Mouse (Mus musculus) cerebellum, postnatal 25 days (tissue): ENCODE data around the gene Exosc10.

Source experiments
- DNase-seq, 2 experiments: peaks; one replicate each; pipeline ENCODE4 v3.0.0; 2021; ENCODE audit warnings: mixed read lengths in 2 of 2

The Exosc10 gene

DNA sequence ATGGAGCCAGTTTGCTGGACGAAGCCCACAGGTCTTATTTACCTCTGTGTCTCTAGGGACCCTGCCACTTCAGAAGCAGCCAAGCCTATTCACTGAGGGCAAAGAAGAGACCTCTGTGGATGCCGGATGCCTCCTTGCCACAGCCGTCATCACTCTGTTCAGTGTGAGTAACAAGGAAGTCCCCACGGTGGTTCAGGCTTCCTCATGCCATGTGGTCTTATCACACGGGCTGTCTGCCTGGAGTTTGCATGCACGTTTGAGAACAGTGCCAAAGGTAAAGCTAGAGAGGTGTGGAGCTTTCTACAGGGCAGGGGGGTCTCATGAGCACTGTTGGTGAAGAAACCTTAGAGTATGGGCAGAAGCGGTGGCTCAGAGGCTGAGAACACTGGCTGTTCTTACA is 15.0 kb downstream of the Exosc10 start:
- DNase-seq, result no peak

DNA sequence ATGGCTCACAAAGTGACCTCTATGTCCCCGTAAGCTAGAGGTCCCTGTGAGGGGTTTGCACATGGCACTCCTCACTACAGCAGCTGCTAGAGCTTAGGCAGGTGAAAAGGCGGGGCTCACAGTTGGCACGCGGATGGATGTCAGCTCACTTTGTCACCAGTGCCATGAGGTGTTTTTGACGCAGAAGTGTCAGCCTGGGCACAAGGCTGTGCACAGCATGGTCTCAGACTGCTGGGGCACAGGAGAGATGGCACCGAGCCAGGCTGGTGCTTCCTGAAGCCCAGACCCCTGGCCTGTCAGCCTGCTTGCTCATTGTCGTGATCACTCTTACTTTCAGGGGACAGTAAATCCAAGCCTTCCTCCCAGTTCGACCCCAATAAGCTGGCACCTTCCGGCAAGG is 22.5 kb downstream of the Exosc10 start:
- DNase-seq, result peak; percentile 40 to 56

DNA sequence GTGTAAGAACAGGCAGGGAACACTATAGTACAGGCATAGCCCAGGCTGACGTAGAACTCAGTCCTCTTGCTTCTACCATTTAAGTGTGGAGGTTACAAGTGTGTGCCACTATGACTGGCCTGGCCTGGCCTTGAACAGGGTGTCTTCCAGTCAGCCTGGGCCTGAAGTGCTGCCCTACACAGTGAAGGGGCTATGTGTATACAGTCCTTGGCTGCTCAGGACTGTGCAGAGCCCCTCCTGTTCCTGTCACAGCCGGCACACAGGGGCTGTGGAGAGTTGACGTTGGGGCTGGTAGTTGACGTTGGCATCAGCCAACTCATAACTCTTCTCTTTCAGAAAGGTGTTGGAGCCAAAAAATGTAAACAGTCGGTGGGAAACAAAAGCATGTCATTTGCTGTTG is 23.2 kb downstream of the Exosc10 start:
- no peak for DNase-seq

DNA sequence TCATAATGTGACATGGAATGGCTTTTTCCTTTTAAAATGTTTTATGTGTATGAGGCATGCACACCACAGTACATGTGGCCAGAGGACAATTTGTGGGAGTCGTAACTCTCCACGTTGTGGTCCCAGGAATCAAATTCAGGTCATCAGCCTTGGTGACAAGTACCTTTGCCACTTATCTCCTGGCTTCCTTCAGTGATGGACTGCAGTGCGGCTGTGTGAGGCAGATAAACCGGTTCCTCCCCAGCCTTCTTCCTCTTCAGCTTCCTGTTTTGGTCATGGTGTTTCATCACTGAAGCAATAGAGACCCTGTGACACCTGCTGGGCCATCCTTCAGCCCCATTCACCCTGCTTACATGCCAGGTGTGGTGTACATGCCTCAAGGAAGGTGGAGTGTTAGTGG is 25.0 kb downstream of the Exosc10 start:
- DNase-seq, result no peak

DNA sequence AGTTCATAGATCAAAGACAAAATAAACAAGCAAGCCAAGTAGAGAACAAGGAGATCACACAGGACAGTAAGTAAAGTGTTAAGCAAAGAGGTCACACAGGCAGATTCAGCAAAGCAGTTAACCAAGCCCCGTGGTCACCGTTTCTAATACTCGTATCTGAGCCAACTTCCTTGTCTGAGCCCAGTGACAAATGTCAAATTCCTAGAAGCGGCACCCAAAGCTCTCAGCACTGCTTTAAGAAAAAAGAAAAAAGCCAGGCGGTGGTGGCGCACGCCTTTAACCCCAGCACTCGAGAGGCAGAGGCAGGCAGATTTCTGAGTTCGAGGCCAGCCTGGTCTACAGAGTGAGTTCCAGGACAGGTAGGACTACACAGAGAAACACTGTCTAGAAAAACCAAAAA is 28.4 kb downstream of the Exosc10 start:
- DNase-seq, result no peak

DNA sequence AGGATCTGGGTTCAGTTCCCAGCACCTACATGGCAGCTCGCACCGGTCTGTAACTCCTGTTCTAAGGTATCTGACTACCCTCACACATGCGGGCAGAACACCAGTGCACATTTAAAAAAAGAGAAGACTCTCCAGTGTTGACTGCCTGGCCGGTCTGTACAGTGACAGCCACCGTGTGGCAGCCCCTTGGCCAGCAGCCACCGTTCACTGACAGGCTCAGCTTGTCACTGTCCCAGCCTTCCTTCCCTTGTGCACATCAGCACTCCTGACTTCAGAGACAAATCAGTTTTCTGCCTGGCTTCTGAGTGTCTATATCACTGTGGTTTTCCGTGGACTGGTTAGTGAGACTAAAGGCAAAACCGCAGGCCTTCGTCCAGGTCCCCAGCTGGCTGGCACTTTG is 30.6 kb downstream of the Exosc10 start:
- DNase-seq, result peak in 1 of 2 experiments; percentile 53

DNA sequence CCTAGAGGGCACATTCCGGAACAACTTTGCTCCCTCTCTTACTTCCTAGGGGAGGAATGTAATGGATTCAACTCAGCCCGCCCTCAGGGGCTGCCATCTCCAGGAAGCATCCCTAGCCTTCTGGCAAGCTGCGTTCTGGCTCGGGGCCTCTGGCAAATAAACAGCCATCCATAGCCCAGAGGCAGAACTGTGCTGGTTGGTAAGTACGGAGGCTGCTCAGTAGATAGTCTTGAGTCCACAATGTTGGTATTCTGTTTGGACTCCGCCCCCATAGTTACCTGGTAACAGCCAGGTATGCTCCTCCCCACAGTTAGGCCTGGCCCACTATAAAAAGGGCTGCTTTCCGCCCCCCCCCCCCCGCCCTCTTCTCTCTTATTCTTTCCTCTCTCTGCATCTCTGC is 31.3 kb downstream of the Exosc10 start:
- no peak for DNase-seq

DNA sequence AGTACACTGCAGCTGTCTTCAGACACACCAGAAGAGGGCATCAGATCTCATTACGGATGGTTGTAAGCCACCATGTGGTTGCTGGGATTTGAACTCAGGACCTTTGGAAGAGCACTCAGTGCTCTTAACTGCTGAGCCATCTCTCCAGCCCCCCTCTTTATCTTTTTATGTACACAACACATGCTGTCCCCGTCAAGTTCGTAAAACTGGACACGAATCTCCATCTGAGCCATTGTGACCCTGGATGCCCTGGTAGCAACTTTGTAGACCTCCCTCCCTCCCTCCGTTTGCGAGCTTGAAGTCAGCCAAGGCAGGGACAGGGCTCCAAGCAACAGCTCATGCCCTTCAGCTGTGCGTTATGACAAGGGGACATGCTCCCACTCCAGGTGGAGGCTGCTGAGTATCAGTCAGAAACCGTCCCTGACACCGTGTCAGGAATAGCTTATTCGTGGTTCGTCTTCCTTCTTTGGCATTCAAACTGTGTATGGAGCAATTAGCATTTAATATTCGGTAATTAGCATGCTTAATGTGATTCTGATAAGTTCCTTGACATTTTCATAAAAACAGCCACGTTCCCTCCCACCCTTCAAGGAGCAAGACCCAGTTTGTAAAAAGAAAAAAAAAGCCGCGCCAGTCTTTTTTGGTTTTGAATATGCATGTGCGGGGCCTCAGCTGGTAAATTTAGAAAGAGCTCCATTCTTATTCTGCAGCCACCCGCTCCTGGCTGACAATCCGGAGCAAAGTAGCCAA is 32.4 kb downstream of the Exosc10 start:
- DNase-seq, result peak; percentile 32 to 38

DNA sequence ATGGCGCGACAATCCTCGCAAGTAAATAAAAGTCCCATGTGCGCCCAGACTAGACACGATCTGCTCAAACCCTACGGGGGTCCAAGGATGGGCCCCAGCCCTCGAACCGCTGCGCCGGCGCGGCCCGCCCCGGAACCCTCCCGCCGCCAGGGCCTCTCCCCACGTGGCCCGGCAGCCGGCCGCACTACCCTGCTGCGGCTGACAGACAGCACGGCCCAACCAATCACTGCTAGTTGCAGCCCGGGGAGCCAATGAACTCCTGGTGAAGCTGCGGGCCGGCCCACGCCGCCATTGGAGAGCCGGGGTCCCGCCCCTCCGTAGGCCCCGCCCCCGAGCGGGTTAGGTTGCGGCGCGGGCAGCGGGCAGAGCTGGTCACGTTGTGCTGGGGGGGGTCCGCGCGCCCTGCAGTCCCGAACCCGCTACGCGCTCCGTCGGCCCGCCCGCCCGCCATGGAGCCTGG is 33.0 kb downstream of the Exosc10 start, which contains the start of gene Srm:
TSS of gene Srm (plus strand) at position 333 of the 460 bp plus-strand sequence.
- peak; percentile 97 to 99 for DNase-seq

DNA sequence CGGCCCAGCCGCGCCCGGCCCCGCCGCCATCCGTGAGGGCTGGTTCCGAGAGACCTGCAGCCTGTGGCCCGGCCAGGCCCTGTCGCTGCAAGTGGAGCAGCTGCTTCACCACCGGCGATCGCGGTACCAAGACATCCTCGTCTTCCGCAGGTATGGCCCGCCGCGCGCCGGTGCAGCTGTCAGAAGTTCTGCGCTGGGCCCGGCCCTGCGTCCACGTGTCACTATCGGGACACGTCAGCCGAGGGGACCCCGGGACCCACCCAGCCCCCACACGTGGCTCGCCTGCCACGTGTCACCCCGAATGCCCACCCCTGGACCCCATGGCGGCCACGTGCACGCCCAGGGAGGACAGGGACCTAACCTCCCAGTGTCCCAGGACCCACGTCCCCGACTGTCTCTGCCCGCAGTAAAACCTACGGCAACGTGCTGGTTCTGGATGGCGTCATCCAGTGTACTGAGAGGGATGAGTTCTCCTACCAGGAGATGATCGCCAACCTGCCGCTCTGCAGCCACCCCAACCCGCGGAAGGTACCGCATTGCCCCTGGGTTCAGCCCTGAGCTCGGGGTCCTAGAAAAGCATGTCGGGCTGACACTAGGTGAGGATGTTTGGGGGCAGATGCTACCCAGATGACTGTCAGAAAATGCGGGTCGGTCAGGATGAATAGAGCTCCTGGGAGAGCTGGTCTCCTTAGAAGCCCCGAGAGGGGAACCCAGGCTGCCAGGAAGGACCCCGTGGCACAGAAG is 33.6 kb downstream of the Exosc10 start:
- DNase-seq, result no peak

DNA sequence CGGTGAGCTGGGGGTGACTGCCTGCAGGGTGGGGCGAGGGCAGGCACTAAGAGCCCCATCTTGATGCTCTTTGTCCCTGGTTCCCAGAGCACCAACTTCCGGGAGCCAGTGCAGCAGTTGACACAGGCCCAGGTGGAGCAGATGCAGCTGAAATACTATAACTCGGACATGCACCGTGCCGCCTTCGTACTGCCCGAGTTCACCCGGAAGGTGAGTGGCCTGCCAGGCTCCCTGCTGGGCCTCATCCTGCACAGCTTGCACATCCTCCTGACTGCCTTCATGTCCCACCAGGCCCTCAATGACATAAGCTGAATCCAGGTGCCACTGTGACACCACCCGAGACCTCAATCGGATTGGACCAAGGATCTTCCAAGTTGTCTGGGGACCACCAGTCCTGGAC is 35.8 kb downstream of the Exosc10 start:
- DNase-seq, result peak; percentile 52 to 65

DNA sequence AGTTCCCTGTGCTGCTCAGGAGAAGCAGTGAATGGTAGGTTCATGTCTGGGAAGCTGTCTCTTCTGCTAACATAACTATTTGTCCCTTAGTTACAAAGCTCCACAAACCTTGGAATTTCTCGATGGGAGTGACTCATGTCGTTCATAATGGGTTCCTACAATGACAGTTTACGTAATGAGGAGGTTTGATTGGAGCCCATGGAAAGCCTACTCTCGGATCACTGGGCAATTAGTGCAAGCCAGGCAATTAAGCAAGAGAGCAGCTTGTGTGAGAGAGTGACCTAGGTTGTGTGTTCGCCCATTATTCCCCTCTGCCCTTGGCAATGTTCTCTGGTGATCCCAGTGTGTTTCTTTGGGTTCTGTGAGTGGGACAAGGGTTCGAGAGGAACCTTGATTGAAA is 37.7 kb downstream of the Exosc10 start:
- no peak for DNase-seq

DNA sequence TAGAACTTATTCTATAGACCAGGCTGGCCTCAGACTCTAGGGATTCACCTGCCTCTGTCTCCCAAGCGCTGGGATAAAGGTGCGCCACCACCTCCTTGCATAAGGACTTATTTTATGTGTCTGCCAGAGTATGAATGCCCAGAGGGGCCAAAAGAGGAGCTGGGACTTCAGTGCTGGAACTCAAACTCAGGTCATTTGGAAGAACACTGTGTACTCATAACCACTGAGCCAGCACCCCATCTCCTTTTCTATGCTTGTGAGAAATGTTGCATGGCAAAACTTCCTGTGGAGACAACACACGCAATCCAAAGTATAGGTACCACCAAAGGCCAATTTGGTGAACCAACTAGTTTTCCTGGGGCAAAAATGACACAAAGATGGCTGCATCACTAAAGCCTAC is 38.5 kb downstream of the Exosc10 start:
- DNase-seq, result no peak

DNA sequence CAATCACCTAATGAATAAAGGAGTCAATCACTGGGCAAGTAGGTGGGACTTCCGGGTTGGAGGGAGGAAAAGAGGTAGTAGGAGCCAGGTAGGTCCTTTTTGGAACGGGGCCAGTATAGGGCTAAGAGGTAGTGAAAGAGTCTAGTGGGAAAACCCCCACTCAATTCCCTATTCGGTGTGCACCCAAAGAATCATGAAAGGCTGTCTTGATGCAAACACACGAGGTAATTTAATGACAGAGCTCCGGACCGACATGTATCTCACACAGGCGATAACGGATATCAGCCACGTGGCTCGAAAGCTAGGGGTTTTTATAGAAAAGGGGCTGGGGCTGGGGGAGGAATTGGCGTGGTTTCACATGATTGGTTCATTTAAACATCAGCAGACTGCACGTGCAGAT is 40.6 kb downstream of the Exosc10 start:
- no peak for DNase-seq

DNA sequence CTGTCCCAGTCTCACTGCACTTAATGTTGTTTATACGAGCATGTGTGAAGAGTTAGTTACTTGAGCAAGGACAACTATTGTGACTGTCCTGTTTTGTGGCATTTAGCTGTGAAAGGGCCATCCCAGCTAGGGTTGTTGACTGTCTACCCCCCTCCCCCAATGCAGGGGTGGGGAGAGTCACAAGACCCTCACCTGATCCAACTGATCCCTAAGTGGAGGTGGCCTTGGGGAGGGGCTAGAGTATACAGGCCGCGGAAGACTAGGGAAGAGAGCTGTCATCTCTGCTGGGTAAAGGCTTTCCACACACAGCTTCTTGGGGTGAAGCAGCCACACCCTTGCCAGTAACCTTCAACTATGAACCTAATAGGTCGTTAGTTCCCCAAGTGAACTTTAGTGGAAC is 42.1 kb downstream of the Exosc10 start:
- DNase-seq, result no peak

DNA sequence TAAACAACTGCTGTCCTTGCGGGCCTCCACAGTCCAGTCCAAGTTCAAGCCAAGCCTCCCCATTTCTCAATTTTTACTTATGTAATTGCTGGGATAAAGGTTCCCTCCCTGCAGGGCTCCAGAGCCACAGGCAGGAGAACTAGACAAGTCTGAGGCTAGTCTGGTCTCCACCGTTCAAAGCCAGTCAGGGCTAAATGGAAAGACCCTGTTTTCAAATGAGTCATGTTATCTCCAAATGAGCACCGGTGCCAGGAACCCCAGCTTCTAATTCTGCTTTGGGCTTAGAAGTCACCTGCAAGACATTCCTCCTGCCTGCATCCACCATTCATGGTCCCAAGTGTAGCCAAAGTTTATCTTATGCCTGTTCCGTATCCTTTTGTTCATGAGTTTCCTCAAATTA is 43.6 kb downstream of the Exosc10 start:
- DNase-seq, result no peak

DNA sequence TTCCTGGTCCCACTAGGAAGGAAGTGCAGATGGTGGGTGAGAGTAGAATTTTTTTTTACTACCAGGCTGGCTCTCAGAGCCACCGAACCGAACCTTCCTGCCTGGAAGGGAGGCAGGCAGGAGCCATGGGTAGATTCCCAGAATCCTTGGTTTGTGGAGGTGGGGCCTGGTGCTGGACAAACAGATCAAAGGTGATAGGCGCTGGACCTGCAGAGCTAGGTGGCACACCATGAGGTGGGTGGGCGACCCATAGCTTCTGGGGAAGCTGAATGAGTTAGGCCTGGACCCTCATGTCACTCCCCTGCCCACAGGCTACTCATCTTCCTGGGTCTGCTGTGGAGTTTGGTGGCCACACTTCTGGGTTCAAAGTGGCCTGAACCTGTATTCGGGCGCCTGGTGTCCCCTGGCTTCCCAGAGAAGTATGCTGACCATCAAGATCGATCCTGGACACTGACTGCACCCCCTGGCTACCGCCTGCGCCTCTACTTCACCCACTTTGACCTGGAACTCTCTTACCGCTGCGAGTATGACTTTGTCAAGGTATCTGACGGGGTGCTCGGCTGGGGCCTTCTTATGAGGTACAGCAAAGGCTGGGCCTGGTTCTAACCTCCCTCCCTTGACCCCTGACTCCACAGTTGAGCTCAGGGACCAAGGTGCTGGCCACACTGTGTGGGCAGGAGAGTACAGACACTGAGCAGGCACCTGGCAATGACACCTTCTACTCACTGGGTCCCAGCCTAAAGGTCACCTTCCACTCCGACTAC is 44.3 kb downstream of the Exosc10 start, which contains the start of gene Masp2:
TSS of gene Masp2 (plus strand) at position 198 of the 764 bp plus-strand sequence.
- no peak for DNase-seq

DNA sequence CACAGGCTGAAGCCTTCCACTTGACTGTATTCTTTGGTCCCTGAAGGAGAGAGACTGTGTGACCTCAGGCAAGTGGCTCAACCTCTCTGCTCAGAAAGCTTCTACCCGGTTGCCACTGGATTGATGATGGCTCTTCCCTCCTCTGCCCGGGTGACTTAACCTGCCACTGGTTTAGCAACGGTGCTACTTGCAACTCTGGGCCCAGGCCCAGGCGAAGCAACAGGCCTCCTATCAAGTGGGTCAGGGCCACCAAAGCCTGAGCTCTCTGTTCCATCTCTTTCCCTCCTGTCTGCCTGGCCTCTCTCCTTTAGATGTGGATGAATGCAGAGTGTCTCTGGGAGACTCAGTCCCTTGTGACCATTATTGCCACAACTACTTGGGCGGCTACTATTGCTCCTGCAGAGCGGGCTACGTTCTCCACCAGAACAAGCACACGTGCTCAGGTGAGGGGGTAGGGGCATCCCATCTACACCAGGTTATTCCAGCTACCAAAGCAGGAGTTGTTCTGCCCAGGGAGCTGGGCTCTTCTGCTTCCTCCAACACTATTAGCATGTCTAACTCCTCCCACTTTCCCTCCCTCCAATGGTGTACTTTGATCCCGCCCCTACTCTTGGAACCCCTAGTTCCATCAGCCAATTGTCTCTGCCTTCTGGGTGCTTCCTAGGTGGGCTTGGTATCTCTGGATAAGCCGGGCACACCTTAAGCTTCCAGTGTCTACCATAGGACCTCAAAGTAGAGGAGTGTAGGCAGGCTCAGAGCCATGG is 45.3 kb downstream of the Exosc10 start:
- no peak for DNase-seq

DNA sequence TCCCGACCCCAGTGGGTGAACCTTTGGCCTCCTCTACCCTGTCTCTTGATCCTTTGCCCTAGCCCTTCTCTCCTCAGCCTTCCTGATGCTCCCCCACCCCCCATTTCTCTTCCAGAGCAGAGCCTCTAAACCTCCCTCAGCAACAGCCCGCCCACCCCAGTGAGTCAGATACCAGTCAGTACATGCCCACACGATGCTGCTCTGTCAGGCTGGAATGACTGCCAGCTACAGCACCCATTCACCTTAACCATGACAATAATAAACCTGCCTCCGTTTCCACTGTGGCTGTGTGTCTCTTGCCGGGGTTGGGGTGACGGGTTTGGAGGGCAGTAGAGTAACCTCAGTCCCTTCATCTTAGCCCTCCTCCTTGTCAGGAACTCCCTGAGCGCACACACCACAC is 45.9 kb downstream of the Exosc10 start:
- DNase-seq, result no peak

DNA sequence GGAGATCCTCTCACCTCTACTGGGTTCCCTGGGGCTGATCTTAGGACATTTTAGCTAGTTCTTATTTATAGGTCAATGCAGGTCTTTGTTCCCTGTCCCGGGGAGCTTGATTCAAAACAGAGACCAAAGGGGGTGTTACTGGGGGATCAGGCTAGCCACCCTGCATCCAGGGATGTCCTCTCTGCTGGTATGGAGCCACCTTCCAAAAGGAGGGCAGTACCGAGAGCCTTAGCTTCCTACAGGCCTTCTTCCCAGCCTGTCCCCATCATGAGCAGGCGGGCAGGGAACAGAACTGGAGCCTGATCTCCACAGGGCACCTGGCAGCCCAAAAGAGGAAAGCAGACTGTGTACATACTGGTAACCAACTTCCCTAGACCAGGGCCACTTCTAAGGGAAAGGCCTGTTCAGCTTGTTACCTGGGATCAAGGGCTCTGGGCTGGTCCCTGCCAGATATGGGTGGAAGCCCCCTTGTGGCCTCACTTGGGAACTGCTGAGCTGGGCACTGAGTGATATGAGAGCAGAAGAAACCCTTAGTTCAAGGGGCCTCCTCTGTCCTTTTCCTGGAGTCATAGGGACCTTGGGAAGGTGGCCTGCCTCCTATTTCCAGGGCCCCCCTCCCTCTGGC is 46.4 kb downstream of the Exosc10 start:
- DNase-seq, result peak; percentile 71 to 84

DNA sequence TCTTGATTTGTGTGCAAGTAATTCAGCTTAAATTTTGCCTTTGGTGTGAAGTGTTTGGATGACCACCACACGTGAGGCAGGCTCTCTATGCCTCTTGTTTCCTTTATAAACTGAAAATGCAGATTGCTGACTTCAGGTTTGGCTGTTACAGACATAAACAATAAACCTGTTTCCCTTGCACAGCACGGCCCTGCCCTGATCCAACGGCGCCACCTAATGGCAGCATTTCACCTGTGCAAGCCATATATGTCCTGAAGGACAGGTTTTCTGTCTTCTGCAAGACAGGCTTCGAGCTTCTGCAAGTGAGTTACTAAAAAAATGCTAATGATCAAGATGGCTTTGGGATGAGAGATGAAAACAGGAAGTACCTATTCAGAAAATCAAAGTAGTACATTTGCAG is 49.5 kb downstream of the Exosc10 start:
- peak; percentile 76 to 89 for DNase-seq

DNA sequence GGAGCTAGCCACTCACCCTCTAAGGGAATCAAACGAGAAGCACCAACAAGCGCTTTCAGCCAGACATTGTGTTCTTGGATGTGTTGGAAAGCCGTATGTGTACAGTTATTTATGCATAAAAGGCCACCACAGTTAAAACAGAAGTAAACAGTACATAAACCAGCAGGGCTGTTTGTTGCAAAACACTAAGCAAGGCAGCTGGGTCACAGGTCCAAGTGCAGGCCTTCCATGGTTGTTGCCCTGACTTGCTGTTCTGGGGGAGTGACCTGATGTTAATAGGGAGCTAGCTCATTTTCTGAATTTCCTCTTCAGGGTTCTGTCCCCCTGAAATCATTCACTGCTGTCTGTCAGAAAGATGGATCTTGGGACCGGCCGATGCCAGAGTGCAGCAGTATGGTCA is 51.6 kb downstream of the Exosc10 start:
- no peak for DNase-seq
